Mouse (Mus musculus): ENCODE data around the gene R3hcc1l.

Gene R3hcc1l

GRCm38 (mm10) chr19:42518620-42519310 lies at the start of gene R3hcc1l:
Gene R3hcc1l, plus strand, starts transcription at chr19:42518759.
- in situ Hi-C loops (cut with MboI) = no loop called here

GRCm38 (mm10) chr19:42471571-42471970 lies 47.0 kb upstream of the R3hcc1l start:
- in situ Hi-C loops (cut with MboI) = no loop called here

DNA sequence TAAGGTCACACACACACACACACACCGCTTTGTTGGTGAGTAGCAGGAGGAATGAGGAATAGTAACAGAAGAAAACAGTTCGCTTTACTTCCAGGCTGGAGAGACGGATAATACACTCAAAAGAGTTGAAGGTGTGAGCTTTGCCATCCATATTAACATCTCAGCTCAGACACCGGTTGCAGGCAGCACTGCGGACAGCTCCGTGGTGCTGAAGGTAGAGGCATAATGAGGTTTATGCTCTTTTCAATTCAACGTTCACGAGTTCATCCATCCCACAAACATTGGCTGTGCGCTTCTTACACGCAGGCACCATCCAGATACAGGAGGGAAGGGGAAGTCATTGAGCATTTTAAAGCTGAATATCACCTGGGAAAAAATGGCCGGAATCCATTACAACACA lies 45.7 kb upstream of the R3hcc1l start:
- in situ Hi-C loops (cut with MboI) = no loop called here

DNA sequence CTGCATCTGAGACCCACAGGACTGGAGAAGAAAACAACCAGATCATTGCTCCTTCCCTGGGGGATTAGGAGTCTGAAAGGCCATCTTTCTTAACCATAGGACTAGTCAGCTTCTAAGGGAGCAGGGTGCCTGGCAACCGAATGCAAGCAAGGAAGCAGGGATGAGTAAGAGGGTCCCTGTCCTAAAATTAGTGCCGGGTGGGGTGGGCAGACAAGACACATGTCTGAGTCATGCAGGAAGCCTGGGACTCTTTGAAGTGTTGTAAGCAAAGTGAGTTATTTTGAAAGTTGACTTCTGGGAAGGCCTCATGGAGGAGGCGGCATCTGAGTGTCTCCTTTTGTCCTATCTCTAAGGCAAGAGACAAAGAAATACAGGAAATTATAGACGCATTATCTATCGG lies 40.8 kb upstream of the R3hcc1l start:
- in situ Hi-C loops (cut with MboI) = no loop called here

- in situ Hi-C loops (cut with MboI) = no loop called here
Observed at GRCm38 (mm10) chr19:42478303-42478702, 40.3 kb upstream of the R3hcc1l start.

- in situ Hi-C loops (cut with MboI) = no loop called here
Observed at GRCm38 (mm10) chr19:42485443-42485842, 33.1 kb upstream of the R3hcc1l start.

DNA sequence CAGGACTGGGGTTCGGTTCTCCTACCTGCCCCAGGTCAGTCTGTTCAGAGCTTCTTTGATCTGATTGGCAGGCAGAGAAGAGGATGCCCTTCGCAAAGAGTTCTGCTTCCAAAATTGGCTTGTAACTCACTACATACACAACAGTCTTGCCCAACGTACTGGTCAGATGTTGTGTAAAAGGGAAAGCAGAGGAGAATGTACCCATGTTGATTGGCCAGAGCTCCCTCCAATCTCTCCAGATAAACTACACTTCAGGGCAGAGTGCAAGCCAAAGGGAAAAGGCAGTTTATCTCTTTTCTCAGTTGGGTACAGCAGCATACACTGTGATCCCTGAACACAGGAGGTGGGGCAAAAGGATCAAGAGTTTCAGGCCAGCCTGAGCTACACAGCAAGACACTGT lies 31.3 kb upstream of the R3hcc1l start:
- in situ Hi-C loops (cut with MboI) = no loop called here

DNA sequence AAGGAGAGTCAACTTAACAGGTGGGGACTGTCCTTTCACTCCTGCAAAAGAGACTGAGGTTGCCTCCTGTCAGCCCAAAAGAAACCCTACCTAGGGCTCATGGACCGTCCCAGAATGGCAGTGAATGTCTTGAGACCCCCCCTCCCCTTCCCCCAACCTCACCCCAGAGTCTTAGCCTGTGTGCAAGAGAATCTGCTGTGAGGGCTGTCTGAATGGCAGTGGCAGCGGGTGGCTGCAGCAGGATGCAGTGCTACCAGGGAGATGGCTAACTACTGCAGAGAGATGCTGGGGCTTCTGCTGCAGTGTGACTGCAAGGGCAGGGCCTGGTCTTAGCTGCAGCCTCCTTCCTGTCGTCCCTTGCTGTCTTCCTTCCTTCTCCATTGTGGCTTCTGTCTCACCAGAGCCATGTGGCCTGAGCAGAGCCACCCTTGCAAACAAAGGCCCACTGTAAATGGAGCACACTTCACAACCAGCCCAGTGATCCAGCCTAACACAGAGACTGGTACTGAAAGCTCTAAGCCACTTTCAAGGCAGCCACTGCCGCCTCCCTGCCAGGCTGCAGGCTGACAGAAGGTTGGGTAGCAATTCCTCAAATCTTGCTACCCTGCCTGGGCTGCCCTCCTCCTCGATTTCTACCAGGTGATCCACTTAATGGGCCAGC lies 25.2 kb upstream of the R3hcc1l start:
- in situ Hi-C loops (cut with MboI) = no loop called here

DNA sequence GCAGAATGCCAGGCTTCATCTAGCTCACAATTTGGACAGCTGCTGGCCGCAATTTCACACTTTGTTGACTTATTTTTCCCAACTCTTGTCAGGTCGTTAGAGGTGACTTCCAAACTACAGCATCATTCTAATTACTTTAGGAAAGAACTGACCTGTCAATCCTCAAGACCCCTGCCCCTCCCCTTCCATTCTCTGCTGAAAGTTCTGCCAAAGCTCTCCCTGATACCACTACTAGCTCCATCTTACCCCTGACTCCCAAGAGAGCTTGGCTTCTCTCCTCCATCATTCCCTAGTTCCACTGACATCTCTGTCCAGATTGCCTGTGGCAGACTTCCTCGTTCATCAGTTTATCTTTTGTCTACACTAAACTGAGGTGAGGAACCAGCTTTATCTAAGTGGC lies 14.4 kb upstream of the R3hcc1l start:
- in situ Hi-C loops (cut with MboI) = no loop called here

DNA sequence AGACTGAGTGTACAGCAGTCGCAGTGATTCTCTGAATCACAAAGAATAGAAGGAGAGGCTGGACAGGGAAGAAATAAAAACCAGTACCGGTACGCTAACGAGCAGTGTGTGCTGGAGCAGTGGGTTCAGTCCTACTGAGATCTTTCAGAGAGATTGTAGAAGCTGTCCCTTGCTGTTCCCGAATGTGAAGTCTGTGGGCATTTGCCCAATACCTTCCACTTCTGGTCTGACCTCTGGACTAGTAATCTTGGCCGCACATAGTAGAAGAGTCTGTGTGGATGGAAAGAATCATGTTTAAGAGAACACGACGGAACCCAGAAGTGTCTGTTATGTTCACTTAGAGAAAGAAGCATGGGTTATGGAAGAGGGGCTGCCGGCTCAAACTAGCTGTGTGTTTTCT lies 8.9 kb upstream of the R3hcc1l start:
- in situ Hi-C loops (cut with MboI) = no loop called here

DNA sequence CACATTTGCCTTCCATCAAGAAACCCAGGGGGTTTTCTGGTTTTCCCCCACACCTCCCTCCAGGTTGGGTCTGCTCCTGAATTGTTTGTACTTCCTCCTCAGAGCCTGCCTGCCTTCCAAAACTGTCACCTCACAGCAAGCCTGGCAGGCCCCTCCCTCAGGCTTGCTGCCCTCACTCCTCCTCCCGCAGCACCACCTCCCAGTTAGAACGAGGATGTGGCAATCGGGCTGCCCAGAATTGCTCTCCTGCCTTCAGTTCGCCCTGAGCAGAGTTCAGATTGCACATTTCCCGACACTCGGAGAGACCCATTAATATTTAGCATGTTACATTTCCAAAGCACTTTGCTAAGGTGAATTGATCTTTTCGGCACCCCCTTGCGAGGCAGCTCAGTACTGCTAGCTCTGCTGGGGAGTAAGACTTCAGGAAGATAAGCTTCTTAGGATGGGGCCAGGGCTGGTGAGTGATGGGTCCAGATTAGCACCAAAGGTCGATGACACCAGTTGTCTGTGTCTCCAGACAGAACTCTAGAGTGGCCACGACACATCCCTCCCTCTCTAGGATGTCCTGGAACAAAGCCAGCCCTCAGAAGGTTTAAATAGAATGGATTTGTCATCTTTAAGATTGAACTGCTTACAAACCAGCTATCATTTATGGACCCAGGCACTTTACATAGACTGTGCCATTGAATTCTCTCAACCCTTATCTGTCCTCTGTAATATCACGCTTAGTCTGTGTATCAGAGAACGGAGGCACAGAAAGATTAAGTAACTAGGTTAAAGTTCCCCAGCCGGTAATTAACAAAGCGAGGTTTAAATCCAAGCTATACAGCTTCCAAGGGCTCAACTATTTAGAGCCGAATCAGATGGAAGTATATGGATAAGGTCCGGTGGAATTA lies 8.0 kb upstream of the R3hcc1l start:
- in situ Hi-C loops (cut with MboI) = no loop called here

DNA sequence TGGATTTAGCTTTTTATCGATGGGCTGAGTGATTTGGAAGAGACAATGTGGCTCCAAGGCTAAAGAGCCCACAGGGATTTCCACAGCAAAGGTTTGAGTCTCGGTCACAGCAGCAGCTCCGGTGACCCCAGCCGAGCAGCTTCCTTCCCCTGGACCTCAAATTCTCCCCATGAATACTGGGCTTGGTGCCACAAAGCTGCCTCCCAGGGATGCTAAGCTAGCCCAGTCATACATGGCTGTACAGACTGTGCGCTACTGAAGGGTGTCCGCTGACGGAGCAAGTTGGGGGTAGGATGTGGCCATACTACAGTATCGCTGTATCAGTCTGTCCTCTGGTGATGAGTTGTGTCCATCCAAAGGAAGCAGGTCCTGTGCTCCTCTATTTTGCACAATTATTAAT lies 2.9 kb upstream of the R3hcc1l start:
- in situ Hi-C loops (cut with MboI) = no loop called here

GRCm38 (mm10) chr19:42516121-42516520 lies 2.4 kb upstream of the R3hcc1l start:
- in situ Hi-C loops (cut with MboI) = no loop called here

DNA sequence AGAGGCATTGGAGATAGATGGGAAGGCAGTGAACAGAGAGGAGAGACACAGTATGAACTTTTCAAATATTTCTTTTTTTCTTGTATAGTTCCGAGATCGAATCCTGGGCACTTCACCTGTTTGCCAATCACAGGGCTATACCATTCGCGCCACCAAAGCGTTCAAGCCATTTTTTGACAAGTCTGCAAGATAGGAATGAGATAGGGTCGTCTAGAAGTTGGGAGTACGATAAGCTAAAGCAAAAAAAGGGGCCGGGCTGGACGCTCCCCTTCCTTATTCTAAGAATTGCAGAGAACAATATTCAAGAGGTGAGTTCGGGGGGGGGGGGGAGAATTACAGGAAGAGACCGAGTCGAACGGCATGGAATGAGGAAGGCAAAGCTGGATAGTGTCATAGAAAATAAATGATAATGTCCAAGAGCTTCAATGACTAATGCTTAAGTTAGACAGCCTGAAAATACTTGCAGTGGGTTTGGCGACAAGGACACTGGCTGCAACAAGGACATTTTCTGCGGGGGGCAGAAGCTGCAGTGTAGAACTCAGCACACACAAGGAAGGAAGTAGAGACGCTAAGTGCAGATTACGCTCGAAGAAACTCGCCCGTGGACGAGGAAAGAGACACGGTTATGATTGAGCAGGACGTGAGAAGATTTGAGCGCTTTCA lies 471 bp upstream of the R3hcc1l start:
- in situ Hi-C loops (cut with MboI) = no loop called here

DNA sequence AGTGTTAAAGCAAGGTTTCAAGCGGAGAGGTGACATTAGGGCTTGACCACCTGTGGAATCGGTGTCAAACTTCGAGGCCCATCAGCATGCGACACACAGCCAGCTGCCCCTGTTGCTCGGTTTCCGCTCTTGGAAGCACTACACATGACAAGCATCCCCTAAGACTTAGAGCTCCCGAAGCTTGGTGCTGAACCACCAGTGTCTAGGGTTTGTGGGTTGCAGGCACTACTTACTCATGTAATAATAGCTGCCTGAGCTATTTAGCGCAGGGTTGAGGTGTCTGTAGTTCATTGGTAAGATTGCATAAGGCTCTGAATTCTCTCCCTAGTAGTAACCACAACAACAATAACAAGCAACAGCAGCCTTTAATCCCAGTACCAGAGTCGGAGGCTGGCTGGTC lies 1.2 kb downstream of the R3hcc1l start:
- in situ Hi-C loops (cut with MboI) = no loop called here

DNA sequence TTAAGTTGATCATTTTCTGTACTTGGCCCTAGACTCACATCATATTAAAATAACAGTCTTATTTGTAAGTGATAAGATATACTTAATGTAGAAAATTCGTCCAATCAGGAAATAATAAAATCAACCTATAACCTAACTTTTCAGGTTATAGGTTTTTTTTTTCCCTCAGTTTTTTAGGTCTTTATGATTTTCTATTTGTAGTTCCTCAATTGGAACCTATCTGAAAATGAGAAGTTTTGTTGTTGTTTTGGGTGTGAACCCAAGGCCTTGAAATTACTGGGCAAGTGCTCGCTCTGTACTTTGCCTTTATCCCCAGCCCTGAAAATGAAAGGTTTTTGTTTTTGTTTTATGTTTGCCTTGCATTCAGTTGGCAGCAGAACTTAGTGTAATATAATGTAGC lies 6.1 kb downstream of the R3hcc1l start:
- in situ Hi-C loops (cut with MboI) = no loop called here

DNA sequence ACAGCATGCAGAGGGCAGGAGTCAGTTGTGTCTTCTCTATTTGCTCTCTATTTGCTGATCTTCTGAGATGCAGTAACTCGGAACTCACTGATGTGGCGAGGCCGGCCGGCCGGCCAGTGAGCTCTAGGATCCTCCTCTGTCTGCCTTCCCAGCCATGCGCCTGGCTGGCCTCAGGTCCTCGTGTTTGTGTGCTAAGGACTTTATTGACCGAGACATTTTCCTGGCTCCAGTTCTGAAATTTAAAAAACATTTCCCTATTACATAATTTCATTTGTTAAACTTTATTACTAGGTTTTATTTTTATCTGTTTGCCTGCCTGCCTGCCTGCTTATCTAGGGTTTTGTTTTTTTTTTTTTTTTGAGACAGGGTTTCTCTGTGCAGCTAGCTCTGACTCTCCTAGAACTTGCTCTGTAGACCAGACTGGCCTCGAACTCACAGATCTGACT lies 11.5 kb downstream of the R3hcc1l start:
- in situ Hi-C loops (cut with MboI) = no loop called here

DNA sequence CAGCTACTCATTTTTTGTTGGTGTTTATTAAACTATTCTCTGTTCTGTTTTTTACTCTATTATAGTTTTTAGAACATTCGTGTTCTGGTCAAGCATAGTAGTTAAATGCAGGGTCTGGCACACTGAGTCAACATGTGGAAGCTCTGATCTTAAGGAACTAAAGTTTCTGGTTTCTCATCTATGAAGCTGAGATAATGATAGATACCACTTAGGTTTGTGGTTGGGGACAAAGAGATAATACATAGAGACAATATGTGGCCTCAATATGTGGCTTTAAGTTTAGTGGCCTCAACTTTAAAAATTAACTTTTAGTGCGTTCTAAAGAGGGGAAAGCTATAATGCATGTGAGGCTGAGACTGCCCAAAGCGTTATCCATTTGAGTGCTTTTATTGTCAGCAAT lies 15.9 kb downstream of the R3hcc1l start:
- in situ Hi-C loops (cut with MboI) = no loop called here

GRCm38 (mm10) chr19:42537600-42537999 lies 19.0 kb downstream of the R3hcc1l start:
- in situ Hi-C loops (cut with MboI) = no loop called here

DNA sequence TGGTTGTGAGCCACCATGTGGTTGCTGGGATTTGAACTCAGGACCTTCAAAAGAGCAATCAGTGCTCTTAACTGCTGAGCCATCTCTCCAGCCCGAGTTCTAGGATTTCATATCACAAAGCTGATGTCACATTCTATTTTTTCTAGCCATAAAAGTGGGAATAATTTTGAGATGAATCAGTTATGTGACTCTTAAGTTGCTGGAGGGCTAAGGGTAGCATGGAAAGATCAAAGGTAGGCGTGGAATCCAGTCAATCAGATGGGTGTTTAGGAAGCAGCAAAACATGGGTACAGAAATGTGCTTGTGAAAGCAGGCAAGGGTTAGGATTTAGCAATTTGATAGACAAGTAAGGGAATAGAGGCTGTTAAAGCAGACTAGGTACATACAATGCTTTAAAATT lies 20.4 kb downstream of the R3hcc1l start:
- in situ Hi-C loops (cut with MboI) = no loop called here

DNA sequence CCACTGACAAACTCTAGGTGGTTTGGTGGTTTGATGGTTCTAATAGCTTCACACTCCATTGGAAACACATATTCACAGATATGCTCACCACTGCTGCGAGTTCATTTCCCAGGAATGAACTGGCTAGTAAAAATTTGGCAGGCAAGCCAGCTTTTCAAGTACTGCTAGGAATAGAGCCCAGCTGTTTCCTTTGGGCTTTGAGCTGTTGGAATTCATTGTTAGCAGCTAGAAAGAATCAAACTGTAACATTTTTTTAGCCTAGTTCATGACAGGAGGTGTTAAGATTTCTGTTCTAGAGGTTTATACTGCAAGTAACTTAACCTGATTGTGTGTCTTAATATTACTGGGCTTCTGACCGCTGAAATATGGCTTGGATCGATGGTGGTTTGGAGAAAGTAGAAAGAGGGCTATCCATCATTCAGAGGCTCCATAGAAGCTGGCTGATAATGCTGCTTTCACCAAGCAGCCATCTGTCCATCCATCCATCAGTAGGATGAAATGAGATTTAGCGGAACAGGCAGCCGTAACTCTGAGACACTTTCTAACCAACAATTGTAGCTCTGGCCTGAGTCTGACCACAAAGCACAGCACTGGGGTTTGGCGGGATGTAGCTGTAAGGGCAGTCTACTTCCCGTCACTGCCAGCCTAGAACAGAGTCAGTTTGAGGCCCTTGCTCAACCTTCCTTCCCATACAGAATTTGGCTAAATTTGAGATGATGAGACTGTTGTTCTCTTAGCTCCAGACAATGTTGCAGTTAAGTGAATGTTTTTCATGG lies 21.0 kb downstream of the R3hcc1l start:
- in situ Hi-C loops (cut with MboI) = no loop called here
